Mouse (Mus musculus) C2C12 (cell line): Measurements from ENCODE around the gene Akap9.
"Not testable (repeated sequence)": the region's sequence is repeated elsewhere in the genome, so short reads cannot be mapped to it uniquely, and the experiment has no call there.

Source experiments
- CEBPB ChIP-seq: IDR thresholded peaks from one replicate; pipeline ENCODE4 v1.6.1; 2011; ENCODE audit warnings: low read depth, mild to moderate bottlenecking, control low read depth, moderate library complexity
- CTCF ChIP-seq: IDR thresholded peaks from one replicate; pipeline ENCODE4 v1.5.1; 2011; ENCODE audit not compliant: control insufficient read depth, insufficient read depth, insufficient read length
- FOSL1 ChIP-seq: IDR thresholded peaks from one replicate; pipeline ENCODE4 v1.8.0; 2011; ENCODE audit warnings: mild to moderate bottlenecking, low read length; ENCODE audit not compliant: poor library complexity, insufficient read depth, severe bottlenecking
- MAX ChIP-seq: IDR thresholded peaks from one replicate; pipeline ENCODE4 v1.6.1; 2011; ENCODE audit warnings: mild to moderate bottlenecking, control low read depth
- MYOD1 ChIP-seq: IDR thresholded peaks from one replicate; pipeline ENCODE4 v1.6.1; 2011; ENCODE audit warnings: low read depth; ENCODE audit not compliant: control insufficient read depth, insufficient read length
- USF1 ChIP-seq: IDR thresholded peaks from one replicate; pipeline ENCODE4 v1.6.1; 2011; ENCODE audit warnings: low read depth, mild to moderate bottlenecking, control low read depth, moderate library complexity

DNA sequence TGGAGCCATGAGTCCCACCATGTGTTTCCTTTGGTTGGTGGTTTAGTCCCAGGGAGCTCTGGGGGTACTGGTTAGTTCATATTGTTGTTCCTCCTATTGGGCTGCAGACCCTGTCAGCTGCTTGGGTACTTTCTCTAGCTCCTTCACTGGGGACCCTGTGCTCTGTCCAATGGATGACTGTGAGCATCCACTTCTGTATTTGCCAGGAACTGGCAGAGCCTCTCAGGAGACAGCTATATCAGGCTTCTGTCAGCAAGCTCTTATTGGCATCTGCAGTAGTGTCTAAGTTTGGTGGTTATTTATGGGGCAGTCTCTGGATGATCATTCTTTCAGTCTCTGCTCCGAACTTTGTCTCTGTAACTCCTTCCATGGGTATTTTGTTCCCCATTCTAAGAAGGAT lies 98.5 kb downstream of the Akap9 start:
- TF ChIP-seq CTCF, FOSL1, MYOD1, MAX, USF1, CEBPB: not testable (repeated sequence)
